Mouse (Mus musculus) lung, postnatal 0 days (tissue): ENCODE measurements around the gene Eng.

Experiments
- CTCF ChIP-seq: IDR thresholded peaks from 2 replicates; pipeline ENCODE4 v1.5.1; 2016; ENCODE audit warnings: antibody characterized with exemption, mild to moderate bottlenecking
- EP300 ChIP-seq: IDR thresholded peaks from 2 replicates; pipeline ENCODE4 v1.6.1; 2016; ENCODE audit warnings: antibody characterized with exemption, mild to moderate bottlenecking, control low read depth

DNA sequence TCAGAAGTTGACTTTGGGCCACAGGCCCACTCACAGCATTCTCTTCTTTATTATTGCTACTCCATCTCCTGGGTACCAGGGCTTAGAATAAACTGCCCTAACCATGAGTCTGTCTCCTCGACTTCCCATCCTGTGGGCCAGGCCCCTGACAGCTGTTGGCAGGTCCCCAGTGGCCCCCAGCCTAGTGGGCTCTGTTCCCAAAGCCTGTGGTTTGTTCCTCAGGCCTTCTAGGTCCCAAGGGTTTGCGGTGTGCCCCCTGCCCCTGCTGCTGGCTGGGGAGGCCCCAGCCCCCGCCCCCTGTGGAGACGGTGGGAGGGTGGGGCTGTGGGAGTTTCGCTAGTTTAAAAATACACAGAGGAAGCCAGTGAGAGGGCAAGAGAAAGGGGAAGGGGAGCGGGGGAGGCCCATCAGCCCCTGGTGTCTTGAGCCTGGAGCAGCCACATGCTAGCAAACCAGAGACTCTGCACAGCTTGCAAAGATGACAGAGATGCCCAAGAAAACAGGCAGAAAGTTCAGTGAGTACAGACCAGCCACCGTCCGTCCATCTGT, 74.4 kb downstream of the Eng start, which contains the start of gene Sh2d3c:
- TF ChIP-seq CTCF (no peak), EP300 (no peak)
